Mouse (Mus musculus) kidney, adult 2 months (tissue): ENCODE measurements around the gene Tiprl.

Source experiments
- CTCF ChIP-seq: fragments of 200-500 bp; conservative IDR thresholded peaks from 2 replicates; pipeline ENCODE4 v1.5.1; 2011; ENCODE audit warnings: low read depth, mild to moderate bottlenecking, control low read depth, low read length, moderate library complexity, mixed read lengths; ENCODE audit not compliant: insufficient read depth, insufficient read length
- POLR2A ChIP-seq: fragments of 200-500 bp; IDR thresholded peaks from one replicate; pipeline ENCODE4 v1.6.1; 2011; ENCODE audit warnings: low read depth, low read length, control low read depth

DNA sequence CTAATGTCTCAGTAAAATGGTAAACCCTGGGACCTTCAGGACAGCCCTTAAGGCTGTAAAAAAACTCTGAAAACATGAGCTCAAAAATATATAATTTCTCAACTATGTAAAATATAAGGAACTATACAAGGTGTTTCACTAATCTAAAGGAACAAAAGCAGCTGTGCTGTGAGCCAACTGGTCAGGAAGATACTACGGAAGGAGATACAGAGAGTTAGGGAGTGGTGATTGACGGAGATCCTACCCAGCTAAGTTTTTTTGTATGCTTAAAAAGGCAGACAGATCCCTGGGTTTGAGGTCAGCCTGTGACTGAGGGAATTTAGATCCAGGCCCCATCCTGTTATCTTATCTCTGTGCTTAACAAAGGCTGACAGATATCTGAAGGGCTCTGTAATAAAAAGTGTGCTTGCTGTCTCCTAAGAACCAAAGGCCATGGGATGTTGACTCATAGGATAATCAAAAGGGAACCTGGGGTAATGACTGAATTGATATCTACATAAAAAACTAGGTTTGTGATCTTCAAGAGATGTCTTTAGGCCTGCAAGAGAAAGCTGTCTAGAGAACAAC, 19.7 kb downstream of the Tiprl start:
- TF ChIP-seq CTCF (no peak), POLR2A (no peak)
